Mouse (Mus musculus): ENCODE data around the gene Klhl22.
"Not testable (repeated sequence)": the region's sequence is repeated elsewhere in the genome, so short reads cannot be mapped to it uniquely, and the experiment has no call there.

The Klhl22 gene

DNA sequence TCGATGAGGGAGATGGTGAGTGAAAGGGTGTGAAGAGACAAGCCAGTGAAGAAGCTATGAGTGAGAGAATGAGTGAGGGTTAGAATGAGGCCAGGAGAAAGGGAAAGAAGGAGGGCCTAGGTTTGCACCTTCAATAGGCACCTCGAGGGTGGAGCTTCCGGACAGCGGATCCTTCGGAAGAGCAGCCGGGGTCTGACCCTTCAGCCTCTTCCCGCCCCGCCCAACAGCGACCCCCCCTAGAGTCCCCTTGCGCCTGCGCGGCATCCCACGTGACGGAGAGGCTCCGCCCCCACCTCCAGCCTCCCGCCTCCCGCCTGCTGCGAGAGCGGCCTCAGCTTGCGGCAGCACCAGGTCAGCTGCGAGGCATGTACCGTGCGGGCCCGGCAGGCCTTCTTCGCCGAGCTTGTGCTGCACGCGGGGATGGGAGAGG, at the start of gene Klhl22:
Gene Klhl22 (plus strand): TSS at position 275 of the 430 bp plus-strand sequence.
- DNase-seq, result peak; percentile 90 to 91

GRCm38 (mm10) chr16:17717791-17718190, 41.6 kb upstream of the Klhl22 start:
- DNase-seq, result no peak

- no peak for DNase-seq
These were observed 38.2 kb upstream of the Klhl22 start for GRCm38 (mm10) chr16:17721114-17721808.

DNA sequence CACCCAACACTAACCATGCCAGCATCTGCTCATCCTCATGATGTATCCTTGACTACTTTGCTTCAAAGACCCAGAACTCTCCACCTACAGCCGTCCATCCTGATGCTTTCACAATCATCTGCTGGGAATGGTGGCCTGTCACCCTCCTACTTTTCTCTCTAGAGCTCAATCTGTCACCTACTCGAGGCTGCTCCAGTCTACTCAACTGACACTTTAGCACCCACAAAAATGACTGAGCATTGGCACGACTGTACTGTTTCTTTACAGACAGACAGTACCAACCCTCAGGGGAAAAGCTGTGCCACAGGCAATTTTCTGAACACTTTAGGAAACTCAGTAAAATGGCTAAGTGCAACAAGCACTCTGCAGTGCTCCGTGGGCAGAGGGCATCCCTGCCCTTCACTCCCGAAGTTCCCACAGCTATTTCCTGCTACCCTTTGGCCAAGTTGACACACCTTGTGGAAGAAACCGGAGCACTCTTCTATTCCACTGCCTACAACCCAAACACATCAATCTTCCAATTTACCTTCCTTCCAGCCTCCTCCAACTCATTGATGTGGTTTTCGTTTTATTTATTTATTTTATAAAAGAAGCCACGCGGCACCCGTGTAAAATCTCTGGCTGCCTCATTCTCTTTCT, 37.5 kb upstream of the Klhl22 start:
- no peak for DNase-seq

DNA sequence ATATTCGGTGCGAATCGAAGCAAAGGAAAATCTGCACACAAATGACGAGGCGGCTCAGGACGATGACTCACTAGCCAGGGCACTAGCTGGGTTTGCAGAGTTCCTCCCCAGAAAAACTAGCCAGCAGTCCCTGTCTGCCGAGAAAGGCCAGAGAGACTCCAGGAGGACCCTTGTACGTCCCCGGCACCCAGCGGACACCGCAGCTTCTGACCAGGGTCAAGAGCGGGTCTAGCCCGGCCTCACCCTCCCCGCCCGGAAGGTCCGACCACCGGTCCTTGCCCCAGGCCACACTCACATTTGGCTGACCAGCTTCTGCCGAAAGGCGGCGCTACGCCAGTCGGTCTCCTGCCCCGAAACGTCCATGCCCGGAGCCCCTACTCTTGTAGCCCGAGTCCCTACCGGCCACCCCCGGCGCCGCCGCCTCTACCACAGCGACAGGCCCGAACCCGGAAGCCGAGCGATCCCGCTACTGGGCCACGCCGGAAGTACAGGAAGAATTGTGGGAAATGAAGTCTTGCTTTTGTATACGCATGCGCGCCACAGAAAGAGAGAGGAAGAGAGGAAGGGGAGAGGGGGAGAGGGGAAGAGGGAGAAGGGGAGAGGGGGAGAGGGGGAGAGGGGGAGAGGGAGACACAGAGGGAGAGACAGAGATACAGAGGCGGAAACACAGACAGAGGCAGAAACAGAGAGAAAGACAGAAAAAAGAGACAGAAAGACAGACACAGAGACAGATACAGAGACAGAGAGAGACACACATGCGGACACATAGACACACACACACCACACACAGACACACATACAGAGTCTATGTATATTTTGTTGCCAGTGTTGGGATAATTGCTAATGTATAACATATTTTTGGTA, 36.7 kb upstream of the Klhl22 start:
- peak; percentile 89 to 92 for DNase-seq

DNA sequence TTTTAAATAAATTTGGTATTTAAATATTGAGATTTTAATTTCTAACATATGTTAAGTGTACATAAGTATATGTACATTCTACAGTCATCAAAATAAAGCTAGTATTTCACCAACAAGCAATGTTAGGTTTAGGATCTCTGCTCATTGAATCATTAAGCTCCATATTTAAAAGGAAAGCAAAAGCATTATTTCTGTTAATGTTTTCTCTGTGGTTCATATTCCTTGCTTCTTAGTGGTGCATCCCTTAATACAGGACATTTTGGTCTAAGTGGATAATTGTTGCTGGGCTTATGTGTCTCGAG, 36.1 kb upstream of the Klhl22 start:
- no peak for DNase-seq

DNA sequence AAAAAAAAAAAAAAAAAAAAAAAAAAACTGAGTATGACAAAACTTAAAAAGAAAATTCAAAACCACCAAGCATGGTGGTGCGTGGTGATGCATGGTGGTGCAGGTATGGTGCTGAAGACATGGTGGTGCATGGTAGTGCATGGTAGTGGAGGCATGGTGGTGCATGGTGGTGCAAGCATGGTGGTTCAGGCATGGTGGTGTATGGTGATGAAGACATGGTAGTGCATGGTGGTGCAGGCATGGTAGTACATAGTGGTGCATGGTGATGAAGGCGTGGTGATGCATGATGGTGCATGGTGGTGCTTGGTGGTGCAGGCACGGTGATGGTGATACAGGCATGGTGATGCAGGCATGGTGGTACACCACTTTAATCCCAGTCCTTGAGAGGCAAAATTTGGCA, 35.0 kb upstream of the Klhl22 start:
- DNase-seq, result no peak

DNA sequence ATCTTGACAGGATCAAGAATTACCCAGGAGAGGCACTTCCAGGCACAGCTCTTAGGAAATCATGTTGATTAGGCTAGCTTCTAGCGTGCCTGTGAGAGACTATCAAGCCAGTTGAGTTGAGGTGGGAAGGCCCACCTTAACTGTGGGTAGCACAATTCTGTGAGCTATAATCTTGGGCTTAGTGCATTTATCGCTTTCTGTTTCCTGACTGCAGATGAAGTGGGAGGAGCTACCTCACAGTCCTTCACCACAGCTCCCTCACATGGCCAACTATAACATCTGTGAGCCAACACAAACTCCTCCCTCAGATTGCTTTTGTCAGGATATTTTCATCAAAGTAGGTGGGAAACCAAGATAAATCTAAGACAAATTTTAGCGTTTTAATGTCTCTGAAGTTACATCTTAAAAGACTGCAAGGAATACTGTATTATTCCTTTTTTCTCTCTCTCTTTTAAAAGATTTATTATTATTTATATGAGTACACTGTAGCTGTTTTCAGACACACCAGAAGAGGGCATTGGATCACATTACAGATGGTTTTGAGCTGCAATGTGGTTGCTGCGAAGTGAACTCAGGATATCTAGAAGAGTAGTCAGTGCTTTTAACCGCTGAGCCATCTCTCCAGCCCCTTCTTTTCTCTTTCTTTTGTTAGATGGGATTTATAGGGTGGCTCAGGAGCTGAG, 32.1 kb upstream of the Klhl22 start:
- peak; percentile 65 to 72 for DNase-seq

DNA sequence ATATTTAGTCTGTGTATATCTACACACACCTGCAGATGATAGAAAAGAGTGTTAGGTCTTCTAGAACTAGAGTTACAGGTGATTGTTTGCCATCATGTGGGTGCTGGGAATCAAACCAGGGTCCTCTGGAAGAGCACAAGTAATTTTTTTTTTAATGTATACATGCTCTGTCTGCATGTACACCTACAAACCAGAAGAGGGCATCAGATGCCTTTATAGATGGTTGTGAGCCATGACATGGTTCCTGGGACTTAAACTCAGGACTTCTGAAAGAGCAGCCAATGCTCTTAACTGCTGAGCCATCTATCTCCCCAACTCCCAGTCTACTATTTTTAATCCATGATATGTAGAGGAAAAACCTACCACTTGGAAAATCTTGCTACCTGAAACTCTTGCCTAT, 29.4 kb upstream of the Klhl22 start:
- DNase-seq, result no peak

- no peak for DNase-seq
These were observed 27.4 kb upstream of the Klhl22 start for GRCm38 (mm10) chr16:17732021-17732420.

DNA sequence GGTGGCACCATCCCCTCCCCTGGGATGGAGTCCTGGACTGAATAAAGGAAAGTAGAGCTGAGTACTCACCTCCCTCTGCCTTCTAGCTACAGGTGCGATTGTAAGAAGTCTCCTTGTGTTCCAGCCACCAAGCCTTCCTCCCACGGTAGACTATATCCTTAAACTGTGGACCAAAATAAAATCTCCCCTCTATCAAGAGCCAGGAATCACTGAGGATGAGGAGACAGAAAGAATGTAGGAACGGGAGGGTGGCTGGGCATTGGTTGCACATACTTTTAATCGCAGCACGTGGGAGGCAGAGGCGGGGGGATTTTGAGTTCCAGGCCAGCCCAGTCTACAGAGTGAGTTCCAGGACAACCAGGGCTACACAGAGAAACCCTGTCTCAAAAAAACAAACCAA, 27.0 kb upstream of the Klhl22 start:
- no peak for DNase-seq

DNA sequence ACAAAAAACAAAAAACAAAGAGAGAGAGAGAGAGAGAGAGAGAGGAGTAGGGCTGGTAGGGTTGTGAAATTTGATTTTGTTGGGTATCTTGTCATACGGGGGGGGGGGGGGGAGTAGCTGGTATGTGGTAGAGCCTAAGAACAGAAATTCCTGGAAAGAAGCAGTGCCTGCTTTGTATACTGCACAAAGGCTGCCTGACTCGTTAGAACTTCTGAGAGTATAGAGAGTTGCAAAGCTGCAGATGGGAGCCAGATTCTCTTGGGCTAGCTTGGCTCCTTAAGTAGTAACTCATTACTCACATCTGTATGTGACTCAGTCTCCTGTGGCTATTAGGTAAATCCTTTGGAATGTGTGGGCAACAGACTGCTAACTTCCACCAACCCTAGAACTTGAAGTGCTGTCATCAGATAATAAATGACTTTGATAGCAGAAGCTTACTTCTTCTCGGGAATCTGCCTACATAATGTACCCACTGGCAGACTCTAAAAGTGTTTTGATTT, 26.5 kb upstream of the Klhl22 start, which contains the start of gene Med15:
Gene Med15 (minus strand): TSS at position 51 of the 500 bp plus-strand sequence.
- no peak for DNase-seq

DNA sequence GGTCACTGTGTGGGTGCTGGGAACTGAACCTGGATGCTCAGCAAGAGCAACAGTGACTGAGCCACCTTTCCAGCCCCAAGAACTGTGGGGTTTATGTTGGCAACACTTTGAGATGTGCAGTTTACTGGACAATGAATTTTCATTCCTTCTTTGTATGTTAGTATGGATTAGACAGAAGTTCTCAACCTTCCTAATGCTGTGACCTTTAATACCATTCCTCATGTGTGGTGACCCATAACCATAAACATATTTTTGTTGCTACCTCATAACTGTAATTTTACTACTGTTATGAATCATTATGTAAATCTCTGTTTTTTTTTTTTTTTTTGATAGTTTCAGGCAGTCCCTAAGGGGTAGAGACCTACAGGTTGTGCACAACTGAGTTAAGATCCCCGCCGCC, 25.8 kb upstream of the Klhl22 start:
- DNase-seq, result no peak

DNA sequence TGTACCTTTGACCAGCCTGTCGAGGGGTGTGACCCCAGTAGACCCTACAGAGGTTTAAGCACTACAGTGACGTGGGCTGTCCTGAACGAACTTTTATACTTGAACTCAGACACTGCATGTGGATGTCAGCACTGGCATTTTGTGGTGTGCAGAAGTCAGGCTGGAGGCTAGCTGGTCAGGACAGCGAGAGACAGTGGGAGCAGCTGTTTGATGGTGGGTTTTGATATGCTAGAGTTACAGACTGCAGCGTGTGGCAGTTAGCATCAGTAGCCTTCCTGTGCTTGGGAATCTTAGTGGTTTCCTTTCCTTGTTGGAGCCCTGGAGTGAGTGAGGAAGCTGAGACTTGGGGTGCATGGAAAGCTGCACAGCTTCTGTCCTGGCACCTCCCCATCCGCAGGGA, 24.5 kb upstream of the Klhl22 start:
- DNase-seq, result not testable (repeated sequence)

DNA sequence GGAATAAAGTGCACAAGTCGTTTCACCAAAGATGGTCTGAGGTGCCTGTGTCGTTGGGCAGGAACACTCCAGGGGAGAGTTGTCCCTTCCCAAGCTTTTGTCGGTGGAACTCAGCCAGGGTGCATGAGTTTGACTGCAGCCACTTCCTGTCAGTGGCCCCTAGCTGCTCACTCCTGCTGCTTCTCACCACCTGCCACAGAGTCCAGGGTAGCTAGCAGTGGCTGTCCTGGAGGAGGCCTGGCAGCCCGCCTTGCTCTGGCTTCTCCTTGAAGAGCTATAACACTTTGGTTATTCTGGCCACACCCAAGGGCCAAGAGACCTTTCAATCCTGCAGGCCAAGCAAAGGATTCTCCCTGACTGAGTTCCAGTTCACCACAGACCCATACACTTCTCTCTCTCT, 23.3 kb upstream of the Klhl22 start:
- no peak for DNase-seq

DNA sequence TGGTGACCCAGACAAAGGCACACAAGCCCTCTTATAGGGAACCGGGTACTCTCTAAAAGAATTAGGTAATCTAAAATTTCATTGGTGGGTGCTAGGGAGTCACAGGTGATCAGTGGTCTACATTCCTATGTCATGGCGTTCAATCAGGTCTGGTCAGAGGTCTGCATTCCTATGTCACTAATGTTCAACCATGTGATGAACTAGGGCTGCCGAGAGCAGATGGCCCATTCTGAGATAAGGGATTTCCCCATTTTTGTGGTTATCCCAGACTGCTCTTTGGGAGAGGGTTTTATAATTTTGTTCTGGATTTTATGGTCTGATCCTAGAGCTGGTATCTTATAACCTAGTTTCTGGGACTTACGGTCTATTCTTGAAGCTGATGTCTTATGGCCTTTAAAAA, 19.3 kb upstream of the Klhl22 start:
- no peak for DNase-seq

DNA sequence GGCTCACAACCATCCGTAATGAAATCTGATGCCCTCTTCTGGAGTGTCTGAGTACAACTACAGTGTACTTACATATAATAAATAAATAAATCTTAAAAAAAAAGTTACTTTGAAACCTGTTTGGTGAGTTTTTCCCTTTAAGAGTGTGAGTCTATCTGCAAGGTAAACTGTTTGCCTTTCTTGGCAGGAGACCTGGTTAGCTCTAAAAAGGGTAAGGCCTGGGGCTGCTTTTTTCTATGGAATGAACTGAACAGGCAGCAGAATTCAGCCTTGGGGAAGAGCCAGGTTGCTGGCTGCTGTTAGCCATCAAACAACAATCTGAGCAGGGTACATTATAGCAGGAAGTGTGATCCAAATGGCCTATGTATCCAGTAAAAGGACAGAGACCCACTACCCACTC, 16.6 kb upstream of the Klhl22 start:
- peak; percentile 17 to 46 for DNase-seq

- DNase-seq, result peak; percentile 38 to 44
These were observed 16.1 kb upstream of the Klhl22 start for GRCm38 (mm10) chr16:17743279-17743678.

GRCm38 (mm10) chr16:17744536-17744935, 14.9 kb upstream of the Klhl22 start:
- DNase-seq, result peak in 1 of 2 experiments; percentile 9

DNA sequence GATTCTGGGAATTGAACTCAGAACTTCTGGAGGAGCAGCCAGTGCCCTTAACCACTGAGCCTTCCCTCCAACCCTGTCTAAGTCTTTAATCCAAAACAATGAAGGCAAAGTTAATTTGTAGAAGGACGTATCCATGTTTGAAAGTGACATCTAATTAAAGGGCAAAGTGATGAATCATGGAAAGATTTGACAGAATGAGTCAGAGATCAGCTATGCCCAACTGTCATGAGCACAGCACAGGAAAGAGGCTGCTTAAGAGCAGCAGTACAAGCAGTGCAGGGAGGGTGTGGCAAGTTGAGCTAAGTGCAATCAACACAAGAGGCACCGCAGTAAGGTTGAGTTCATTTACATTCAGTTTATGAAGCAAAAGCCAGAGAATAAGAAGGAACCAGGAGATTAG, 14.4 kb upstream of the Klhl22 start:
- no peak for DNase-seq

DNA sequence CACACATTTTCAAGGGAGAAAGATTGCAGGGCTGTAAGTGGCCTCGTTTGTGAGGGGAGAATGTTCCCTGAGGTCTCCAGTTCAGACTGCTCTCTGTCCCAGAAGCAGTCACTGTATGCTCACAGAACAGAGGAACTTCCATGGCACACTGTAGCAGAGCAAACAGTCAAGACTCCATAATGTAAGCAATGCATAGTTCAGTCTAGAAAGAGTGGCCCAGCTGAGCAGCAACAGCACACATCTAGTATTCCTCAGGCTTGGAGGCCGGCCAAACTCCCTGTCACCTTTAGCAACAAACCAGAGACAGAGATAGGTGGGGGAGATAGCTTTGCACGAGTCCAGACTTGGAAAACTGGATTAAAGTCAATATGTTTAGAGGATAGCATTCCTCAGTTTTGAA, 6.4 kb upstream of the Klhl22 start:
- DNase-seq, result peak in 1 of 2 experiments; percentile 9

DNA sequence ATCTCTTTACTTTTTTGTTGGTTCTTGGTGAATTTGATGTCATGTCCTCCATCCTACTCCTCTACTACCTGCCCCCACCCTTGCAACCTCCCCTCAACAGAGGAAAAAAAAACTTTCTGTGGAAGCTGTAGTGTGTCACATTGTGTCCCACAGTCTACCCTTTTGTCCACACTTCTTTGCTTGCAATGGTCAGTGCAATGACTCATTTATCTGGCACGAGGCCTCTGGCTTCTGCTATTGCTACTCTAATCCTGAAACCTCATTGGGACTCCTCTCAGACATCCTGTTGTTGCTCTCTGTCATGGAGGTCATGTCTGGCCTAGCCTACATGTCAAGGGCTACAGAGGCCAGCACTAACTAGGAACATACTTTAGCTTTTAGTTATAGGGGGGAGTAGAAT, 5.7 kb upstream of the Klhl22 start:
- no peak for DNase-seq

DNA sequence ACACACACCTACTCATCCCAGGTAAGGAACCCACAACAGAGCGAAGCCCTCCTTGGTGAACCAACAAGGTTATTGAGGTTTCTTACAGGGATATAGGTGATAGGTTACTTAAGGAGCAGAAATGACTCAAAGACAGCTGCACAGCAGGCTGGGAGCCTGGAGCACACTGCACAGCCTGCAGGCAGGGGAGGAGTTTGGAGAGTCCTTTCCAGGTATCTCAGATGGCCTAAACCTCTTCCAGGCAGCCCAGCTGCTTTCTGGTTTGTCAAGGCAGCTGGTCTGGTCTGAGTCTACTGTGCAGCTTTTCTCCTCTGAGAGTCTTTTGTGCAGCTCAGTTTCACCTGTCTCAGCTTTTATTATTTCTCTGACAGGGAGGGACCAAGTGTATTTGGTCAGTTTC, 1.7 kb upstream of the Klhl22 start:
- DNase-seq, result no peak
